Mouse (Mus musculus) pancreas, adult 10 weeks (tissue): ENCODE results near the gene H2afb1. TPM values are rescaled to one million over a fixed set of nuclear protein-coding genes. Genes with fewer than 3 reads are reported as not detected.

Source experiments
- polyA plus RNA-seq: library from polyadenylated mRNA; stranded (reverse); fragments of 350-450 nt; fragmentation: Illumina TruSeq; extraction: RNeasy Lipid Tissue Mini Kit (QIAGEN cat#74804); gene quantifications from one replicate; pipeline ENCODE4 v1.2.3, GENCODE M21; 2015; ENCODE audit warnings: low read depth, low replicate concordance; ENCODE audit not compliant: insufficient read depth

Gene H2afb1
- polyA plus RNA-seq, result not detected

DNA sequence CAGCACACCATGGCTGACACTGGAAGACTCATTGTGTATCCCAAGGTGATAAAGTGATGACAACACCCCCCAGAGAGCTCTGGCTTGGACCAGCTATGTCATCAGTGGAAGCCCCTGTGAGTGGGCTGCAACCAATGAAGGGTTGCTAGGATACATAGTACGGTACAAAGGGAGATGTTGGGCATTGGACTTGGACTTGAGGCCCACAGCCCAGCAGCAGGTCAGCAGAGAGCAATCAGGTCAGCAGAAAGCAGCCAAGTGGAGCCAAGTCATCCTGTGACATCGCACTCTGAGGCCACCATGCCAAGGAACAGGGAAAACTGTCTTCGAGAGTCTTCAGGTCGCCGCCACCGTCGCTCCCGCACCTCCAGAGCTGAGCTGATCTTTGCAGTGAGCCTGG, at the start of gene H2afb1:
H2afb1 (plus strand) TSS at position 301 of the 400 bp plus-strand sequence.

